Mouse (Mus musculus) gastrocnemius, postnatal 14 days (tissue): Measurements from ENCODE around the gene Fbrsl1. TPM values are rescaled to one million over a fixed set of nuclear protein-coding genes. Genes with fewer than 3 reads are reported as not detected.
"Not testable (repeated sequence)": the region's sequence is repeated elsewhere in the genome, so short reads cannot be mapped to it uniquely, and the experiment has no call there.

Experiments
- DNase-seq: peaks from one replicate; pipeline ENCODE4 v3.0.0; 2021; ENCODE audit warnings: mixed read lengths
- intact Hi-C: fragments of 180-260 bp; cut with DNase I; formaldehyde crosslinking; loops from one replicate; pipeline ENCODE4 v1.15.1; 2025; ENCODE audit warnings: low total_unique reads
- total RNA-seq, 2 experiments: library from RNA; stranded (reverse); gene quantifications; 2 replicates each; pipeline ENCODE4 v1.2.3; 2021

Gene Fbrsl1
- total RNA-seq, 2 experiments from 2014 or later, result 25.7 to 26.5 TPM

GRCm38 (mm10) chr5:110462646-110463045 is 14.3 kb upstream of the Fbrsl1 start:
- DNase-seq, result no peak
- intact Hi-C loops, result no loop called here

DNA sequence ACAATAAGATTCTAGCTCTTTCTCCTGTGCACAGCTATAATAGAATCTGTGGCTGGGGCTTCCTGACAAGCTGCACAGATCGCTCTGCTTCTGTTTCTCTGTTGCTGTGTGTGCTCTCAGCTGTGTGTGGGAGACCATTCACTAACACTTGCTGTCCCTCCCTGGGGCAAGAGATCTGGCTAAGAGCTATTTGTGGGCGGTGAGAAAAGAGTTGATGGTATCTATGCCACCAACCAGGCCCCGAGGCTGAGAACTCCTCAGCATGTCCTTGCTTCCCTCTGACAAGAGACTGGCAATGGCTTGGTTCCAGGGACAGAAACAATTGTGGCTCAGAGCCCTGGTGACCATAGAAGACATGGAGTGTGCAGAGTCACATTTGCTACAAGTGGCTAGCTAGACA is 10.6 kb upstream of the Fbrsl1 start:
- intact Hi-C loops, result no loop called here
- no peak for DNase-seq

DNA sequence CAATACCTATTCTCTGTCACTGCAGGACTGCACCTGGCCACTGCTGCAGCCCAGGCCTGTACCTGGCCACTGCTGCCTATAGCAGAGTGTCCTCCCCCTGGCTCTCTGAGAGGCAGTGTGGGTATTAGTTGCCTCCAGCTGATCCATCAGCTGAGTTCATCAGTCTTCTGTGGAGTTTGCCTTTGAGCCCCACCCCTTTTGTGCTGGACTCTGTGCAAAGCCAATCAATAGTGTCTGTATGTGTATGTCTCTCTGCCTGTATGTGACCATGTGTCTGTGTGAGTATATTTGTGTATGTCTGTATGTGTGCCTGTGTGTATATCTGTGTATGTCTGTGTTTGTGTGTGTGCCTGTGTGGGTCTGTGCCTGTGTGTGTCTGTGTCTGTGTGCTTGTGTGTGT is 7.0 kb upstream of the Fbrsl1 start:
- intact Hi-C loops, result no loop called here
- no peak for DNase-seq

DNA sequence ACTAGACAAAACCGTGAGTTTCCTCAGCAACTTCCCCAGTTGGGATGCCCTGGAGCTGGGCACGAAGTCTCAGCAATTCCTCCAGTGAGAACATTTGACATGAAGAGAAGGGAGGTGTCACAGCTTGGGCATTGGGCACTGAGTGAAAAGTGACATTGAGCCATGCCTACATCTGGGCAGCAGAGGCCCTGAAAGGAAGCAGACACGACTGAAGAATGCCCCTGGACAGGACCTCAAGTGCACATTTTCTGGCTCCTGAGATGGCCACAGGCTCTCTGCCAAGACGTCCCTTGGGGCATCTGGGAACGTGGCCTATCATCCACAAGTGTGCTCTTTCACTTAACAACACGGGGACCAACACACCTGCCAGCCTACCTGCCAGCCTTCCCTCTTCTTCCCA is 991 bp upstream of the Fbrsl1 start:
- intact Hi-C loops, result no loop called here
- DNase-seq, result no peak

GRCm38 (mm10) chr5:110447720-110448435 is 425 bp downstream of the Fbrsl1 start:
- DNase-seq, result peak; percentile 46
- intact Hi-C loops, result no loop called here

DNA sequence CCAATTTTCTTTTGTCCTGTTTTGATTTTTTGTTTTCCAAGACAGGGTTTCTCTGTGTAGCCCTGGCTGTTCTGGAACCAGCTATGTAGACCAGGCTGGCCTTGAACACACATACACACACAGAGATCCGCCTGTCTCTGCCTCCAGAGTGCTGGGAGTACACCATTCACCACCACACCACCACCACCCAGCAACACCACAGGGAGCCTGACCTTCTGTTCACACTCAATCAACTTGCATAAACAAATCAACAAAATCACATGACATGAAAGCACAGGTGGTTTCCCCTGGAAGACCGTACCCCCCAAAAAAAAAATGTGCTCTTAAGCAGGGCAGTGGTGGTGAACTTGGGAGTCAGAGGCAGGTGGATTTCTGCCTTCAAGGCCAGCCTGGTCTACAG is 3.8 kb downstream of the Fbrsl1 start:
- no peak for DNase-seq
- intact Hi-C loops, result no loop called here

DNA sequence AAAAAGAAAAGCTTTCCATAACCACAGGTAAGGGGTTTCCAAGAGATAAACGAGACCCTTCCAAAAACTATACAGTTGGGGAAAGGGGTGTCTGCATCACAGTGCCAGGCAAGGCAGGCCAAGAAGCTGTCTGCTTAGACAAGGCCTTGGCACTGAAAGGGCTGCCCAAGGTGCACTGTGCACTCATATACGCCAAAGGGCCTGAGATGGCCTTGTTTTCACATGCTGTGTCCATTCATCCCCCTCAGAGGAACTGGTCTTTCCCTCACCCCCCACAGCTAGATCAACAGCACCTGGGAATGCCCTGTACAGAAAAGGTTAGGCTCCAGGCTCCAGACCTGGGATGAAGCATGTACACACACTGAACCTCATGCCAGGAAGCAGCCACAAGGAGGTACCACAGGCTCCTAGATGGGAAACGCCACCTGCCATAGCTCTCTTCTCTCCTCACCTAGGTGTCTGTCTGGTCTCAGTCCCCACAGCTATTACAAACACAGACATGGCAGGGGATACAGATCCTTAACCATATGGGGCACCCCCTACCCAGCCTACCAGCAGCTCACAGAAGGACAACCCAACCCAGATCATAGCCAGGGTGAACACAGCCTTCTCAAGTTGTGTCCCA is 5.2 kb downstream of the Fbrsl1 start:
- intact Hi-C loops, result no loop called here
- no peak for DNase-seq

DNA sequence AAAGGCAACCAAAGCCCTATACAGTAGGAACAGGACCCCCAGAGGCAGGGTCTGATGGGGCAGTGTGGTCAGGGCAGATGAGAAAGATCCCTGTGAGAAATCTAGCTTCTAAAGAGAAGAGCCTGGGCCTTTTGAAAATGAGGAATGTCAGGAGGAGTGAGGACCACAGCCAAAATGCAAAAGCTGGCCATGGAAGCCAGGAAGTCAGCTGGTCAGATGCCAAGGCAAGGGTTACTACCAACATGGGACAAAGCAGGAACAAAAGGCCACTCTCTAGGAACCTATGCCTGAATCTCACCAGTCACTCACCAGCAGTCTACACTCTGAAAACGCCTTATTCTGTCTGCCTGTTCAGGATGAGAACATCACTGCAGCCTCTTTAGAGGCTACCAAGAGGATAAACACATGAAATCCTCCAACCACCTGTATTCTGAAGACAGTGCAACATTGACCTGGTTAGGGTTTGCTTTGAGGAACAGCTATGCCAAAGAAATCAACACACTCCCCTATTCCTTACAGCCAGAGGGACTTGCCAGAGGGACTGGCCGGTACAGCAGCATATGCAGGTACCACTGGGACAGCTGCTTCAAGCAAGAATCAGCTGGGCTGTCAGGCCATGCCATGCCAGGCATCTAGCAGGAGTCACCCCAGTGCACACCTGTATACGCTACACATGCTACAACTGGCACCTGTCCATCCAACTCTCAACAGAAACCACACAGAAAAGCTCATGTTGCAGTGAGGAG is 8.6 kb downstream of the Fbrsl1 start:
- DNase-seq, result no peak
- intact Hi-C loops, result no loop called here

DNA sequence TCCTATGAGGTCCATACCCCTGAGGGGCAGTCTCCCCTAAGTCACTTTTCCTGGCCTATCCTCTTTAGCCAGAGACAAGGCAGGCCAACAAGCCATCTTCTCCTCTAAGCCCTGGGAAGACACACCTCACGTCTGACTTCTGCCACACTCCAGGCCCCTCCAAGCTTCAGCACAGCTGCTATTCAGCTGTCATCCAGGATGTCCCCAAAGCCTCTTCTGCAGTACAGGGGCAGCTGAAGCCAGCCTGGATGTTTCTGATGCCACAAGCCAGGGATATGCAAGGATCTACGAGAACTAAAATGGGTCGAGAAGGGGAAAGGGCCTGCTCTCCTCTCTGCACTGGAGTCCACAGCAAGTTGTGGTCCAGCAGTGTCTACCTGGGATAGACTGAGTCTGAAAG is 9.7 kb downstream of the Fbrsl1 start:
- DNase-seq, result no peak
- intact Hi-C loops, result no loop called here

- intact Hi-C loops, result no loop called here
- DNase-seq, result no peak
Observed at GRCm38 (mm10) chr5:110437632-110438261, 10.6 kb downstream of the Fbrsl1 start.

DNA sequence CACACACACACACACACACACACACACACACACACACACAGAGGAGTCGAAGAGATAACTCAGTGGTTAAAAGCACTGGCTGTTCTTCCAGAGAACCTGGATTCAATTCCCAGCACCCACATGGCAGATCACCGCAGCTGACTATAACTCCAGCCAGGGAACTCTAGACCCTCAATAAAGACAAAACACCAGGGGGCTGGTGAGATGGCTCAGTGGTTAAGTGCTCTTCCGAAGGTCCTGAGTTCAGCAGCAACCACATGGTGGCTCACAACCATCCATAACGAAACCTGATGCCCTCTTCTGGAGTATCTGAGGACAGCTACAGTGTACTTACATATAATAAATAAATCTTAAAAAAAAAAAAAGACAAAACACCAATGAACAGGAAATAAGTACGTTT is 12.1 kb downstream of the Fbrsl1 start:
- DNase-seq, intact Hi-C loops: not testable (repeated sequence)

- intact Hi-C loops, result loop anchor here (5.0 kb wide), 1 partner anchor 78 kb away; no protein-coding TSS in a partner anchor
- DNase-seq, result no peak
Observed at GRCm38 (mm10) chr5:110434816-110435215, 13.5 kb downstream of the Fbrsl1 start.

GRCm38 (mm10) chr5:110429045-110429444 is 19.3 kb downstream of the Fbrsl1 start:
- peak; percentile 43 for DNase-seq
- intact Hi-C loops, result loop anchor here (2.0 kb wide), 1 partner anchor 52 kb away; no protein-coding TSS in a partner anchor

DNA sequence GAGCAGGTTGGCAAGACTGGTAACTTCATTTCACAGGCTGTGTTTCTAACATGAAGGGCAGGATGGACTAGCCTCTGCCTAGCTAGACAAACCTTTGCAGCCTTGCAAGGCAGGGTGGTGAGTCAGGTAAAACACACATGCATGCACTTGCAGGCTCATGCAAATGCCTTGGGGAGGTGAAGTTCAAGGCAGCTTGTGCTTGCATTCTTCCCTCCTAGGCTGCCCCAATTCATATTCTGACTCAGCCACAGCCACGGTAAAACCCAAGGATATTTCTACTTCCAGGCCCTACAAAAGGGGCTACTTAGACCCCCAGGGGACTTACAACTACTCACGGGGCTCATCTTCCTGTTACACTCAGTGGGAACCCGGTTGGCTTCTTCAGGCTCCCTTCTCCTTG is 20.0 kb downstream of the Fbrsl1 start:
- intact Hi-C loops, result loop anchor here (2.0 kb wide), 1 partner anchor 51 kb away; no protein-coding TSS in a partner anchor
- DNase-seq, result no peak

GRCm38 (mm10) chr5:110425187-110425586 is 23.1 kb downstream of the Fbrsl1 start:
- intact Hi-C loops, result no loop called here
- DNase-seq, result no peak

GRCm38 (mm10) chr5:110424204-110424603 is 24.1 kb downstream of the Fbrsl1 start:
- no peak for DNase-seq
- intact Hi-C loops, result no loop called here

GRCm38 (mm10) chr5:110421393-110421792 is 26.9 kb downstream of the Fbrsl1 start:
- intact Hi-C loops, result no loop called here

DNA sequence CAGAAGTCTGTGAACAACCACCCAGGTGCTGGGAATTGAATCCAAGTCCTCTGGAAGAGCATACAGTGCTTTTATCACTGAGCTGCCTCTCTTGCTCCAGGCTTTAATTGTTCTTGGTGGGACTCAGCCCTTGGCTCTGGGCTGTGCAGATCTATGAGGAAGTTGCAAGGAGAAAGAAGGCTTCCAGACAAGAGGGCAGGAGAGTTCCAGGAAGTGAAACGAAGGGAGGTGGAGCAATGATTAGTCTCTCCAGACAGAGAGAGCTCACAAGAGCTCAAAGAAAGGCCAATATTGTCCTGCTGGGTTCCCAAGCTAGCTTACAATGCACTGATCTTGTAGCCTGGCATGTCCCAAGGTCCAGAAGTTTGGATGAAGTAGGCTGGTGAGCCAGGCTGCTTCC is 27.4 kb downstream of the Fbrsl1 start:
- no peak for DNase-seq
- intact Hi-C loops, result no loop called here

More at GRCm38 (mm10) chr5:110421393-110421792, 26.9 kb downstream of the Fbrsl1 start:
- DNase-seq, result no peak

- intact Hi-C loops, result no loop called here
- no peak for DNase-seq
Observed at GRCm38 (mm10) chr5:110420201-110420600, 28.1 kb downstream of the Fbrsl1 start.

DNA sequence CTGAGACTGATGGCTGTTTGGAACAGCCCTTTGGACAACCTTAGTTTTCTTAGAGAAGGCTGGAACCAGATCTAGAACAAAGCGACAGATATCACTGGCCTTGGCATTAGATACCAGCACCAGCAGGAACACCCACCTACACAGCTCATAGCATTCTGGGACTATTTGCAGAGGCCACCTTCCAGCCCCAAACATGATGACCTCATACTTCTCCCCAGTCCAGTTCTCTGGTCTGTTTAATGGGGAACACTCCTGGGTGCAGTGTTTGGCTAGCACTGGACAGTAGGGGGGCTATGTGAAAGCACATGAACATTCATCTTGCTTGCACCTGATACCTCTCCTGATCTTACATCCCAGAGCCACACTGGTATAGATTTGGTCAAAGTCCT is 29.8 kb downstream of the Fbrsl1 start:
- intact Hi-C loops, result no loop called here
- no peak for DNase-seq
